9 mouse cellular contexts compared by ENCODE assay signal in genomic region chr12:72821589-72821988, GRCm38 (mm10).
DNase-seq lines count a peak whose midpoint lies in the region; ATAC-seq and TF ChIP-seq lines count a peak whose summit lies in the region.
"Had no signal": no experiment of that assay in that cellular context is flagged by ENCODE, and none has a peak within 500 bp of the region (broad histone marks: within the 10 kb centered on the region; RNA-seq: fewer than 3 reads in every experiment).

No protein-coding gene starts in this region.

- no peaks in the 10 kb centered on the region for H3K36me3 ChIP-seq in heart, postnatal 0 days (replicated peaks; ENCODE audit: control insufficient read depth, insufficient read depth, low read length)
- H3K36me3 ChIP-seq in hindbrain, embryonic 15.5 days, result no peaks in the 10 kb centered on the region
- no peaks in the 10 kb centered on the region for H3K36me3 ChIP-seq in midbrain, embryonic 15.5 days (replicated peaks)
- H3K36me3 ChIP-seq: G1E had no signal

- TF ChIP-seq CTCF in heart, postnatal 0 days (IDR thresholded peaks at IDR 0.05; ENCODE audit: low read depth), result no peak
- TF ChIP-seq CTCF in cortical plate, adult 2 months (IDR thresholded peaks at IDR 0.05; ENCODE audit: extremely low read depth, insufficient read depth, low read length), result no peak

- peak overlapping the region; percentile 47 for H3K4me3 ChIP-seq in heart, postnatal 0 days (ENCODE audit: low read depth, low read length)
- peak overlapping the region; percentile 26; the same call in 1 of the 2 replicates for H3K4me3 ChIP-seq in cortical plate, adult 2 months (ENCODE audit: insufficient read depth, low read length)
- H3K4me3 ChIP-seq in hindbrain, embryonic 15.5 days, result peak overlapping the region; percentile 41
- peak overlapping the region; percentile 46 for H3K4me3 ChIP-seq in midbrain, embryonic 15.5 days

- no peak for DNase-seq in heart, postnatal 0 days (ENCODE audit: low spot score)
- DNase-seq in heart, postnatal 10 days, result no peak
- DNase-seq in adrenal gland, postnatal 14 days, result no peak
- no peak for DNase-seq in adrenal gland, adult 18-20 months (ENCODE audit: low spot score in 2 of 2)

- peaks cover 10% of the 10 kb centered on the region; the same call in 1 of the 2 replicates for H3K4me1 ChIP-seq in heart, postnatal 0 days (ENCODE audit: control insufficient read depth, insufficient read depth)
- no peaks in the 10 kb centered on the region for H3K4me1 ChIP-seq in cortical plate, adult 2 months (ENCODE audit: control insufficient read depth, insufficient read depth, low read length)
- peaks cover 6% of the 10 kb centered on the region; the same call in 1 of the 2 replicates for H3K4me1 ChIP-seq in hindbrain, embryonic 15.5 days (replicated peaks)
- peaks cover 10% of the 10 kb centered on the region for H3K4me1 ChIP-seq in midbrain, embryonic 15.5 days

- peak overlapping the region; percentile 38; the same call in 1 of the 2 replicates for H3K9ac ChIP-seq in heart, postnatal 0 days (replicated peaks; ENCODE audit: low read depth, low read length)
- no peak overlapping the region for H3K9ac ChIP-seq in hindbrain, embryonic 15.5 days
- peak overlapping the region; percentile 59; the same call in 1 of the 2 replicates for H3K9ac ChIP-seq in midbrain, embryonic 15.5 days

- TF ChIP-seq EP300 in heart, postnatal 0 days (IDR thresholded peaks at IDR 0.05; ENCODE audit: low read depth), result no peak

- WGBS in heart, postnatal 0 days, result 40% methylated on average over 6 of the region's 6 CpGs
- 37% methylated on average over 6 of the region's 6 CpGs for WGBS in hindbrain, embryonic 15.5 days
- 40% methylated on average over 6 of the region's 6 CpGs for WGBS in midbrain, embryonic 15.5 days

- no peak for TF ChIP-seq POLR2A in cortical plate, adult 2 months (IDR thresholded peaks at IDR 0.05; ENCODE audit: extremely low read depth, insufficient read depth, low read length)

- intact Hi-C loops in heart, postnatal 10 days (cut with DNase I), result no loop called here

- H3K27me3 ChIP-seq in heart, postnatal 0 days (ENCODE audit: control insufficient read depth, insufficient read depth, low read length), result peaks cover 10% of the 10 kb centered on the region; the same call in 1 of the 2 replicates
- H3K27me3 ChIP-seq in hindbrain, embryonic 15.5 days, result 0 out of 2 replicates have a peak, but pooled peaks cover 6% of the 10 kb centered on the region
- H3K27me3 ChIP-seq in midbrain, embryonic 15.5 days (replicated peaks), result peaks cover 19% of the 10 kb centered on the region

- no peaks in the 10 kb centered on the region for H3K9me3 ChIP-seq in heart, postnatal 0 days (replicated peaks; ENCODE audit: control insufficient read depth, low read length)
- H3K9me3 ChIP-seq in hindbrain, embryonic 15.5 days, result no peaks in the 10 kb centered on the region
- no peaks in the 10 kb centered on the region for H3K9me3 ChIP-seq in midbrain, embryonic 15.5 days
- H3K9me3 ChIP-seq: G1E had no signal

- peak; percentile 54; the same call in 1 of the 2 replicates for ATAC-seq in heart, postnatal 0 days (ENCODE audit: insufficient read depth, low read depth)
- no peak for ATAC-seq in hindbrain, embryonic 15.5 days (ENCODE audit: low FRiP score, low read depth)
- 0 out of 2 replicates have a peak, but pooled peaks have one; percentile 25 for ATAC-seq in midbrain, embryonic 15.5 days (replicated peaks)
- no peak for ATAC-seq in monocyte, adult 5-6 weeks (replicated peaks; ENCODE audit: insufficient number of reproducible peaks, low FRiP score, low TSS enrichment, poor library complexity, severe bottlenecking)

- peak overlapping the region; percentile 65 for H3K4me2 ChIP-seq in heart, postnatal 0 days (ENCODE audit: low read depth, low read length)
- H3K4me2 ChIP-seq in hindbrain, embryonic 15.5 days, result peak overlapping the region; percentile 68
- peak overlapping the region; percentile 78 for H3K4me2 ChIP-seq in midbrain, embryonic 15.5 days

- H3K27ac ChIP-seq in heart, postnatal 0 days (ENCODE audit: low read depth), result peak overlapping the region; percentile 49
- no peak overlapping the region for H3K27ac ChIP-seq in cortical plate, adult 2 months (ENCODE audit: insufficient read depth, low read length)
- H3K27ac ChIP-seq in hindbrain, embryonic 15.5 days (replicated peaks), result peak overlapping the region; percentile 73
- peak overlapping the region; percentile 78 for H3K27ac ChIP-seq in midbrain, embryonic 15.5 days

Comparison
In these comparisons a context has a peak if more than half of its experiments do, and no peak if none do; other contexts are left out.
1. ATAC-seq: peak in heart, postnatal 0 days (single experiment) and midbrain, embryonic 15.5 days (single experiment); none in hindbrain, embryonic 15.5 days (single experiment) and monocyte, adult 5-6 weeks (single experiment).
2. Peak in every context shown above with its lines, with median percentiles within 50 percentile points of each other: H3K4me2 ChIP-seq and H3K4me3 ChIP-seq.